Mouse (Mus musculus): Measurements from ENCODE around the gene Trim38. TPM values are rescaled to one million over a fixed set of nuclear protein-coding genes. Genes with fewer than 3 reads are reported as not detected.
A peak's percentile ranks its signal among the peaks of the same experiment; 100 is the strongest.
"Not testable (repeated sequence)": the region's sequence is repeated elsewhere in the genome, so short reads cannot be mapped to it uniquely, and the experiment has no call there.

Gene Trim38
- polyA plus RNA-seq, 1 experiment from 2014 or later = not detected

GRCm38 (mm10) chr13:23744421-23745380 is 25.0 kb upstream of the Trim38 start:
- no peak for ATAC-seq (ENCODE audit: low FRiP score)
- no peaks in the 10 kb centered on the region for H3K27me3 ChIP-seq (ENCODE audit: control insufficient read depth, insufficient read depth, low read length)
- peaks cover 17% of the 10 kb centered on the region for H3K4me1 ChIP-seq (replicated peaks; ENCODE audit: control insufficient read depth, insufficient read depth, low read length)
- no peak overlapping the region for H3K9ac ChIP-seq
- no peaks in the 10 kb centered on the region for H3K9me3 ChIP-seq (ENCODE audit: control insufficient read depth, low read length)
- 1% methylated on average over 17 of the region's 36 CpGs for WGBS
- peak overlapping the region; percentile 84 for H3K4me2 ChIP-seq (replicated peaks)
- H3K36me3 ChIP-seq (replicated peaks; ENCODE audit: control insufficient read depth, insufficient read depth) = no peaks in the 10 kb centered on the region
- no peak overlapping the region for H3K27ac ChIP-seq
- H3K4me3 ChIP-seq (replicated peaks; ENCODE audit: low read length) = peak overlapping the region; percentile 29
- no peak for DNase-seq (ENCODE audit: low spot score)

- peak within 1 kb of the TSS; percentile 84 for H3K4me2 ChIP-seq (replicated peaks)
- 1% methylated on average over 24 of the region's 28 CpGs for WGBS
- ATAC-seq (ENCODE audit: low FRiP score) (peak; percentile 75; the same call in 1 of the 2 replicates), DNase-seq (ENCODE audit: low spot score) (peak; percentile 95)
- H3K36me3 ChIP-seq (replicated peaks; ENCODE audit: control insufficient read depth, insufficient read depth) = no peaks in the 10 kb centered on the region
- H3K9me3 ChIP-seq (ENCODE audit: control insufficient read depth, low read length) = no peaks in the 10 kb centered on the region
- peak within 1 kb of the TSS; percentile 56 for H3K9ac ChIP-seq
- H3K4me3 ChIP-seq (replicated peaks; ENCODE audit: low read length) = peak within 1 kb of the TSS; percentile 29
- peak within 1 kb of the TSS; percentile 92 for H3K27ac ChIP-seq
- H3K4me1 ChIP-seq (replicated peaks; ENCODE audit: control insufficient read depth, insufficient read depth, low read length) = peaks cover 11% of the 10 kb centered on the region
- H3K27me3 ChIP-seq (ENCODE audit: control insufficient read depth, insufficient read depth, low read length) = no peaks in the 10 kb centered on the region
These were observed 24.1 kb upstream of the Trim38 start, which contains the start of gene Hist1h3c for GRCm38 (mm10) chr13:23745381-23746161. Hist1h3c (minus strand) TSS chr13:23745602.

- peak within 1 kb of the TSS; percentile 84 for H3K4me2 ChIP-seq (replicated peaks)
- DNase-seq (ENCODE audit: low spot score) = peak; percentile 84
- H3K9me3 ChIP-seq (ENCODE audit: control insufficient read depth, low read length); H3K36me3 ChIP-seq (replicated peaks; ENCODE audit: control insufficient read depth, insufficient read depth); H3K27me3 ChIP-seq (ENCODE audit: control insufficient read depth, insufficient read depth, low read length): not testable (repeated sequence)
- H3K4me1 ChIP-seq (replicated peaks; ENCODE audit: control insufficient read depth, insufficient read depth, low read length) = peaks cover 11% of the 10 kb centered on the region
- peak; percentile 94 for ATAC-seq (ENCODE audit: low FRiP score)
- WGBS = under 1% methylated on average over 36 of the region's 58 CpGs
- peak within 1 kb of the TSS; percentile 29 for H3K4me3 ChIP-seq (replicated peaks; ENCODE audit: low read length)
- peak within 1 kb of the TSS; percentile 56 for H3K9ac ChIP-seq
- H3K27ac ChIP-seq = peak within 1 kb of the TSS; percentile 92
These were observed 23.3 kb upstream of the Trim38 start, which contains the start of gene Hist1h2bb for GRCm38 (mm10) chr13:23746201-23747080. Hist1h2bb (plus strand) TSS chr13:23746734.

- peak overlapping the region; percentile 54 for H3K9ac ChIP-seq
- H3K4me1 ChIP-seq (replicated peaks; ENCODE audit: control insufficient read depth, insufficient read depth, low read length) = peaks cover 15% of the 10 kb centered on the region
- H3K9me3 ChIP-seq (ENCODE audit: control insufficient read depth, low read length) = no peaks in the 10 kb centered on the region
- H3K36me3 ChIP-seq (replicated peaks; ENCODE audit: control insufficient read depth, insufficient read depth) = no peaks in the 10 kb centered on the region
- WGBS = 5% methylated on average over 10 of the region's 13 CpGs
- peak; percentile 4; the same call in 1 of the 2 replicates for ATAC-seq (ENCODE audit: low FRiP score)
- H3K4me2 ChIP-seq (replicated peaks) = peak overlapping the region; percentile 84
- peak overlapping the region; percentile 29 for H3K4me3 ChIP-seq (replicated peaks; ENCODE audit: low read length)
- DNase-seq (ENCODE audit: low spot score) = no peak
- peak overlapping the region; percentile 92 for H3K27ac ChIP-seq
- H3K27me3 ChIP-seq (ENCODE audit: control insufficient read depth, insufficient read depth, low read length) = no peaks in the 10 kb centered on the region
These were observed 22.4 kb upstream of the Trim38 start for GRCm38 (mm10) chr13:23747081-23747891.

GRCm38 (mm10) chr13:23747892-23748288 is 21.8 kb upstream of the Trim38 start:
- peaks cover 15% of the 10 kb centered on the region for H3K4me1 ChIP-seq (replicated peaks; ENCODE audit: control insufficient read depth, insufficient read depth, low read length)
- H3K4me2 ChIP-seq (replicated peaks) = no peak overlapping the region
- H3K36me3 ChIP-seq (replicated peaks; ENCODE audit: control insufficient read depth, insufficient read depth) = no peaks in the 10 kb centered on the region
- no peaks in the 10 kb centered on the region for H3K9me3 ChIP-seq (ENCODE audit: control insufficient read depth, low read length)
- 0 out of 2 replicates have a peak overlapping the region, but pooled peaks have one; percentile 54 for H3K9ac ChIP-seq
- 5% methylated on average over 4 of the region's 4 CpGs for WGBS
- no peaks in the 10 kb centered on the region for H3K27me3 ChIP-seq (ENCODE audit: control insufficient read depth, insufficient read depth, low read length)
- no peak overlapping the region for H3K4me3 ChIP-seq (replicated peaks; ENCODE audit: low read length)
- DNase-seq (ENCODE audit: low spot score) (no peak), ATAC-seq (ENCODE audit: low FRiP score) (no peak)
- H3K27ac ChIP-seq = peak overlapping the region; percentile 92; the same call in 1 of the 2 replicates

- no peaks in the 10 kb centered on the region for H3K36me3 ChIP-seq (replicated peaks; ENCODE audit: control insufficient read depth, insufficient read depth)
- H3K4me2 ChIP-seq (replicated peaks) = no peak overlapping the region
These were observed 20.1 kb upstream of the Trim38 start for GRCm38 (mm10) chr13:23749563-23750121.

GRCm38 (mm10) chr13:23750839-23751477 is 18.8 kb upstream of the Trim38 start, which contains the start of gene Hist1h2ab:
Hist1h2ab (plus strand) TSS chr13:23751126.
- DNase-seq (ENCODE audit: low spot score) = peak; percentile 78
- peak within 1 kb of the TSS; percentile 93 for H3K27ac ChIP-seq
- peak within 1 kb of the TSS; percentile 40 for H3K4me3 ChIP-seq (replicated peaks; ENCODE audit: low read length)
- 1% methylated on average over 25 of the region's 47 CpGs for WGBS
- not testable (repeated sequence) for H3K27me3 ChIP-seq (ENCODE audit: control insufficient read depth, insufficient read depth, low read length); H3K9me3 ChIP-seq (ENCODE audit: control insufficient read depth, low read length); H3K36me3 ChIP-seq (replicated peaks; ENCODE audit: control insufficient read depth, insufficient read depth)
- ATAC-seq (ENCODE audit: low FRiP score) = peak; percentile 66
- H3K4me2 ChIP-seq (replicated peaks) = peak within 1 kb of the TSS; percentile 70
- H3K4me1 ChIP-seq (replicated peaks; ENCODE audit: control insufficient read depth, insufficient read depth, low read length) = peaks cover 11% of the 10 kb centered on the region
- peak within 1 kb of the TSS; percentile 60 for H3K9ac ChIP-seq

More at GRCm38 (mm10) chr13:23749563-23750121, 20.1 kb upstream of the Trim38 start:
- H3K4me1 ChIP-seq (replicated peaks; ENCODE audit: control insufficient read depth, insufficient read depth, low read length) = peaks cover 15% of the 10 kb centered on the region
- no peak for ATAC-seq (ENCODE audit: low FRiP score)
- DNase-seq (ENCODE audit: low spot score) = no peak
- WGBS = 92% methylated on average over 5 of the region's 5 CpGs
- H3K9ac ChIP-seq = no peak overlapping the region
- no peak overlapping the region for H3K4me3 ChIP-seq (replicated peaks; ENCODE audit: low read length)
- no peak overlapping the region for H3K27ac ChIP-seq
- H3K27me3 ChIP-seq (ENCODE audit: control insufficient read depth, insufficient read depth, low read length) = no peaks in the 10 kb centered on the region
- H3K9me3 ChIP-seq (ENCODE audit: control insufficient read depth, low read length) = no peaks in the 10 kb centered on the region
